ENCODE assay signal across 7 mouse cellular contexts in genomic region chr2:104887882-104888566, GRCm38 (mm10). TPM values are rescaled to one million over a fixed set of nuclear protein-coding genes. Genes with fewer than 3 reads are reported as not detected.
DNase-seq lines count a peak whose midpoint lies in the region; ATAC-seq lines count a peak whose summit lies in the region.

No protein-coding gene starts in this region.

- no peak overlapping the region for H3K9ac ChIP-seq in forebrain, embryonic 13.5 days
- H3K9ac ChIP-seq in hindbrain, embryonic 13.5 days, result no peak overlapping the region

- 23% methylated on average over 10 of the region's 10 CpGs for WGBS in forebrain, embryonic 13.5 days
- 27% methylated on average over 10 of the region's 10 CpGs for WGBS in hindbrain, embryonic 13.5 days

- H3K27me3 ChIP-seq in forebrain, embryonic 13.5 days, result no peaks in the 10 kb centered on the region
- 0 out of 2 replicates have a peak, but pooled peaks cover 6% of the 10 kb centered on the region for H3K27me3 ChIP-seq in hindbrain, embryonic 13.5 days

- no peak overlapping the region for H3K27ac ChIP-seq in forebrain, embryonic 13.5 days
- H3K27ac ChIP-seq in hindbrain, embryonic 13.5 days, result no peak overlapping the region

- peak; percentile 93 for DNase-seq in NIH3T3 (ENCODE audit: low read depth)
- peak; percentile 47 for DNase-seq in c-Kit-positive CD71-positive TER-119-negative erythroid progenitor cells, embryonic 14.5 days (ENCODE audit: low read depth)
- DNase-seq in layer of hippocampus, postnatal 36 days, result peak; percentile 72 to 75
- peak; percentile 83 for DNase-seq in mesoderm, embryonic 11.5 days (ENCODE audit: low read depth, low spot score)
- peak; percentile 30 for DNase-seq in skeletal muscle tissue, adult 2 months (ENCODE audit: low read depth, low spot score)

- H3K4me3 ChIP-seq in forebrain, embryonic 13.5 days, result no peak overlapping the region
- H3K4me3 ChIP-seq in hindbrain, embryonic 13.5 days, result no peak overlapping the region

- ATAC-seq in forebrain, embryonic 13.5 days, result peak; percentile 89
- ATAC-seq in hindbrain, embryonic 13.5 days (ENCODE audit: low FRiP score), result peak; percentile 66; the same call in 1 of the 2 replicates

- no peak overlapping the region for H3K4me2 ChIP-seq in forebrain, embryonic 13.5 days
- no peak overlapping the region for H3K4me2 ChIP-seq in hindbrain, embryonic 13.5 days

- H3K4me1 ChIP-seq in forebrain, embryonic 13.5 days, result no peaks in the 10 kb centered on the region
- no peaks in the 10 kb centered on the region for H3K4me1 ChIP-seq in hindbrain, embryonic 13.5 days (replicated peaks)

- H3K9me3 ChIP-seq in forebrain, embryonic 13.5 days (replicated peaks), result no peaks in the 10 kb centered on the region
- H3K9me3 ChIP-seq in hindbrain, embryonic 13.5 days, result no peaks in the 10 kb centered on the region

- no peaks in the 10 kb centered on the region for H3K36me3 ChIP-seq in forebrain, embryonic 13.5 days (ENCODE audit: poor library complexity, severe bottlenecking)
- H3K36me3 ChIP-seq in hindbrain, embryonic 13.5 days, result no peaks in the 10 kb centered on the region

RNA-seq across cellular contexts. Expression of gene Ccdc73, which starts 20.4 kb away (rescaled TPM):
- 9.3 and 10.0 TPM in 2 replicates for polyA plus RNA-seq in forebrain, embryonic 13.5 days (2015; fragmentation: Nextera tagmentation; extraction: Ambion mirVana)
- 7.1 and 7.7 TPM in 2 replicates for polyA plus RNA-seq in hindbrain, embryonic 13.5 days (2015; fragmentation: Nextera tagmentation; extraction: Ambion mirVana)
- total RNA-seq in layer of hippocampus, postnatal 36 days (2021), result 1 to 10 TPM; 1.5 to 2.1 TPM

RNA-seq across cellular contexts. Expression of gene Prrg4, which starts 38.3 kb away (rescaled TPM):
- polyA plus RNA-seq in forebrain, embryonic 13.5 days (2015; fragmentation: Nextera tagmentation; extraction: Ambion mirVana), result 0.45 and 0.52 TPM in 2 replicates
- polyA plus RNA-seq in hindbrain, embryonic 13.5 days (2015; fragmentation: Nextera tagmentation; extraction: Ambion mirVana), result 0.32 and 0.36 TPM in 2 replicates
- total RNA-seq in layer of hippocampus, postnatal 36 days (2021), result under 1 TPM; 0.20 to 0.56 TPM

Comparison
In these comparisons a context has a peak if more than half of its experiments do, and no peak if none do; other contexts are left out.
1. DNase-seq: peak in every context shown above with its lines; median percentile 93 in NIH3T3; 83 in mesoderm, embryonic 11.5 days; 74 in layer of hippocampus, postnatal 36 days; 47 in c-Kit-positive CD71-positive TER-119-negative erythroid progenitor cells, embryonic 14.5 days; 30 in skeletal muscle tissue, adult 2 months.